Comparison of ENCODE assay signal across 8 mouse cellular contexts in genomic region chr2:129408476-129408875, GRCm38 (mm10). TPM values are rescaled to one million over a fixed set of nuclear protein-coding genes. Genes with fewer than 3 reads are reported as not detected.
A peak's percentile ranks its signal among the peaks of the same experiment; 100 is the strongest.
DNase-seq lines count a peak whose midpoint lies in the region; ATAC-seq and TF ChIP-seq lines count a peak whose summit lies in the region.

No protein-coding gene starts in this region.

- ATAC-seq in kidney, embryonic 15.5 days (replicated peaks; ENCODE audit: low FRiP score): no peak
- peak; percentile 62 for ATAC-seq in limb, embryonic 14.5 days (ENCODE audit: low FRiP score, low read depth)

- TF ChIP-seq CTCF in cortical plate, adult 2 months (IDR thresholded peaks at IDR 0.05; ENCODE audit: extremely low read depth, insufficient read depth, low read length): peak; percentile 78

- H3K36me3 ChIP-seq in kidney, embryonic 15.5 days: no peaks in the 10 kb centered on the region
- H3K36me3 ChIP-seq in limb, embryonic 14.5 days (ENCODE audit: control insufficient read depth, insufficient read depth, low read length): no peaks in the 10 kb centered on the region
- no peaks in the 10 kb centered on the region for H3K36me3 ChIP-seq in splenic B cell, adult 2 months (ENCODE audit: control insufficient read depth, insufficient read depth, low read length, poor library complexity, severe bottlenecking)

- no peak overlapping the region for H3K4me2 ChIP-seq in kidney, embryonic 15.5 days
- no peak overlapping the region for H3K4me2 ChIP-seq in limb, embryonic 14.5 days (replicated peaks; ENCODE audit: low read depth, low read length, severe bottlenecking)

- H3K4me3 ChIP-seq in kidney, embryonic 15.5 days (replicated peaks): no peak overlapping the region
- H3K4me3 ChIP-seq in cortical plate, adult 2 months (ENCODE audit: insufficient read depth, low read length): no peak overlapping the region
- H3K4me3 ChIP-seq in limb, embryonic 14.5 days (replicated peaks; ENCODE audit: low read length): no peak overlapping the region

- H3K4me1 ChIP-seq in kidney, embryonic 15.5 days: 0 out of 2 replicates have a peak, but pooled peaks cover 3% of the 10 kb centered on the region
- peaks cover 2% of the 10 kb centered on the region for H3K4me1 ChIP-seq in cortical plate, adult 2 months (ENCODE audit: control insufficient read depth, insufficient read depth, low read length)
- no peaks in the 10 kb centered on the region for H3K4me1 ChIP-seq in limb, embryonic 14.5 days (ENCODE audit: control insufficient read depth, insufficient read depth, low read length)

- WGBS in kidney, embryonic 15.5 days: 20% methylated on average over 18 of the region's 18 CpGs
- 19% methylated on average over 18 of the region's 18 CpGs for WGBS in limb, embryonic 14.5 days

- no peaks in the 10 kb centered on the region for H3K9me3 ChIP-seq in kidney, embryonic 15.5 days (replicated peaks)
- no peaks in the 10 kb centered on the region for H3K9me3 ChIP-seq in limb, embryonic 14.5 days (ENCODE audit: control insufficient read depth, low read length)

- TF ChIP-seq POLR2A in cortical plate, adult 2 months (IDR thresholded peaks at IDR 0.05; ENCODE audit: extremely low read depth, insufficient read depth, low read length): no peak
- TF ChIP-seq POLR2A in limb, embryonic 14.5 days (IDR thresholded peaks at IDR 0.05; ENCODE audit: borderline replicate concordance, extremely low read depth, insufficient read depth, insufficient read length): no peak

- intact Hi-C loops in gastrocnemius, postnatal 36 days (cut with DNase I): no loop called here

- H3K27ac ChIP-seq in kidney, embryonic 15.5 days: no peak overlapping the region
- H3K27ac ChIP-seq in cortical plate, adult 2 months (ENCODE audit: insufficient read depth, low read length): peak overlapping the region; percentile 74
- no peak overlapping the region for H3K27ac ChIP-seq in limb, embryonic 14.5 days (replicated peaks; ENCODE audit: low read depth, low read length)

- DNase-seq in kidney, adult 11 months: peak; percentile 23
- DNase-seq in gastrocnemius, postnatal 36 days: peak; percentile 45 to 52
- DNase-seq in kidney, adult 8-10 months: peak; percentile 28 to 63
- DNase-seq in limb, embryonic 14.5 days (ENCODE audit: low spot score): peak; percentile 71
- DNase-seq in naive thymus-derived CD4-positive, alpha-beta T cell, adult 2 months (ENCODE audit: low read depth): peak; percentile 54
- peak; percentile 69 for DNase-seq in splenic B cell, adult 2 months (ENCODE audit: low read depth, low spot score)

- no peak overlapping the region for H3K9ac ChIP-seq in kidney, embryonic 15.5 days
- H3K9ac ChIP-seq in limb, embryonic 14.5 days (ENCODE audit: low read depth, low read length, severe bottlenecking): no peak overlapping the region

- H3K27me3 ChIP-seq in kidney, embryonic 15.5 days: no peaks in the 10 kb centered on the region
- no peaks in the 10 kb centered on the region for H3K27me3 ChIP-seq in limb, embryonic 14.5 days (ENCODE audit: control insufficient read depth, insufficient read depth, low read length)
- no peaks in the 10 kb centered on the region for H3K27me3 ChIP-seq in splenic B cell, adult 2 months (ENCODE audit: control insufficient read depth, insufficient read depth, low read length, poor library complexity, severe bottlenecking)

RNA-seq across cellular contexts. Expression of gene Il1b, which starts 37.5 kb away (rescaled TPM):
- not detected in 2 replicates for polyA plus RNA-seq in kidney, embryonic 15.5 days (2015; fragmentation: Nextera tagmentation; extraction: Ambion mirVana)
- polyA plus RNA-seq in cortical plate, adult 2 months (2012; rRNA removed): 0.46 and 0.91 TPM in 2 replicates
- not detected for total RNA-seq in gastrocnemius, postnatal 36 days (2021)
- polyA plus RNA-seq in limb, embryonic 14.5 days (2012; rRNA removed): 0.10 TPM in 1 of 2 replicates, not detected in the other
- polyA plus RNA-seq in limb, embryonic 14.5 days (2014; fragmentation: Nextera tagmentation; extraction: Ambion mirVana): not detected in 2 replicates
